Mouse (Mus musculus) inflammation-experienced regulatory T-cells, adult 6 months (primary cell): ENCODE measurements around the gene Tpst1. TPM values are rescaled to one million over a fixed set of nuclear protein-coding genes. Genes with fewer than 3 reads are reported as not detected.

ENCODE experiments used
- ATAC-seq: one replicate; pipeline ENCODE4 v1.8.0; 2017
- polyA plus RNA-seq, 3 experiments: library from polyadenylated mRNA; unstranded; fragments of 100-300 nt; shearing (Covaris generic); gene quantifications; one replicate each; pipeline ENCODE4 v1.2.1; 2017

Tpst1 gene
- polyA plus RNA-seq, 3 experiments from 2014 or later: 1.9 to 2.2 (median 2.0) TPM

DNA sequence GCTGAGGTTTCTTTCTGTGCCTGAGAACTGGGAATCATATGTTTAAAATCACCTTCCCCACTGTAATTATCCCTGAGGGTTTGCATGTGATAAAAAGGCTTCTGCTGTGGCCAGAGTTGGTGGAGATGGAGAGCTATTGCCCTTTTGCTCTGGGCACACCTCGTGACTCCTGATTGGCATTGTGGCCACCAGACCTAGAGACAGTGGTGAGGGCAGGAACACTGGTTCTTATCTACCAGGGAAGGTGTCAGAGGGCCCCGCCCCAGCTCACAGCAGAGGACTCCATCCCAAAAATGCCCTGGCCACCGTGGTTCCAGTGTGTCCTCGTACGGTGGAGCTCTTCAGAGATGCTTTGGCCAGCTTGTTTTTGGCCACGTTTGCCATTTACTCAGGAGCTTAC, 20.2 kb upstream of the Tpst1 start:
- no peak for ATAC-seq

GRCm38 (mm10) chr5:130055688-130056087, 17.4 kb upstream of the Tpst1 start:
- ATAC-seq: no peak

DNA sequence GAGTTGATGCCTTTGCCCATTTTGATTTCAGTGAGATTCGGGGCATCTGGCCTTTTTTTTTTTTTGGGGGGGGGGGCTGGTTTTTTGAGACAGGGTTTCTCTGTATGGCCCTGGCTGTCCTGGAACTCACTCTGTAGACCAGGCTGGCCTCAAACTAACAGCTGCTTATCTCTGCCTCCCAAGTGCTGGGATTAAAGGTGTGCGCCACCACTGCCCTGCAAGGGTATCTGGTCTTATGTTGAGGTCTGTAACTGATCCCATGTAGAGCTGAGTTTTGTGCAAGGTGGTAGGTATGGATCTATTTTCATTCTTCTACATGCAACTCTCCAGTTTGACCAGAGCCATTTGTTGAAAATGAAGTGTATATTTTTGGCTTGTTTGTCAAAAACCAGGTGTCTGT, 16.8 kb upstream of the Tpst1 start:
- no peak for ATAC-seq

- no peak for ATAC-seq
These were observed 13.5 kb upstream of the Tpst1 start for GRCm38 (mm10) chr5:130059413-130060328.

GRCm38 (mm10) chr5:130060329-130060665, 12.8 kb upstream of the Tpst1 start:
- ATAC-seq: no peak

GRCm38 (mm10) chr5:130062096-130062495, 11.0 kb upstream of the Tpst1 start:
- no peak for ATAC-seq

GRCm38 (mm10) chr5:130063760-130064159, 9.4 kb upstream of the Tpst1 start:
- no peak for ATAC-seq

DNA sequence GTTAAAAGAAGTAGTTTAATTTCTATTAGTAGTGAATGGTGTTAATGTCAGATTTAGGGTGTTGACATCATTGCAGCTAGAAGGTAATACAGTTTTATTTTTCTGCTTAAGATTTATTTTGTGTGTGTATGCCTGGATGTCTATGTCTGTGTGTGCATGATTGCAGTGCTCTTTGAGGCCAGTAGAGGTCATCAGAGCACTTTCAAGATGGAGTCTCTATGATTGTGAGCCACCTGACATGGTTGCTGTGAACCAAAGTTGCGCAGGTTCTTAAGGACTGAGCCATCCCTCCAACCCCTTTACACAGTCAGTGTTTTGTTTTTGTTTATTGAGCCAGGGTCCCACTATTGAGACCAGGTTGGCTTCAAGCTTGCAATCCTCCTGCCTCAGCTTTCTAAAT, 7.5 kb upstream of the Tpst1 start:
- no peak for ATAC-seq

DNA sequence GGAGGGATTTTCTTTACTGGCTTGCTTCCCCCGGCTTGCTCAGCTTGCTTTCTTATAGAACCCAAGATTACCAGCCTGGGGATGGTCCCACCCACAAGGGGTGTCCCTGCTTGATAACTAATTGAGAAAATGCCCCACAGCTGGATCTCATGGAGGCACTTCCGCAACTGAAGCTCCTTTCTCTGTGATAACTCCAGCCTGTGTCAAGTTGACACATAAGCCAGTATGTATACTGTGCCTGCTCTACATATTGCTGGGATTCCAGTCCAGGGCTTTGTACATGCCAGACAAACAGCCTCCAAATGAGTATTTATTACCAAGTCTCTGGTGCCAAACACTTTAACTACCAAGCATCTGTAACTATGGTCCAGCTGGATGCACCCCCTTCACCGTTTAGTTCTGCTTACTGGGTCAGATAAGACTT, 5.3 kb upstream of the Tpst1 start:
- ATAC-seq: no peak

GRCm38 (mm10) chr5:130074491-130074890, 1.4 kb downstream of the Tpst1 start:
- ATAC-seq: no peak

- ATAC-seq: no peak
These were observed 3.3 kb downstream of the Tpst1 start for GRCm38 (mm10) chr5:130076396-130076795.

GRCm38 (mm10) chr5:130078096-130078833, 5.1 kb downstream of the Tpst1 start:
- ATAC-seq: no peak

DNA sequence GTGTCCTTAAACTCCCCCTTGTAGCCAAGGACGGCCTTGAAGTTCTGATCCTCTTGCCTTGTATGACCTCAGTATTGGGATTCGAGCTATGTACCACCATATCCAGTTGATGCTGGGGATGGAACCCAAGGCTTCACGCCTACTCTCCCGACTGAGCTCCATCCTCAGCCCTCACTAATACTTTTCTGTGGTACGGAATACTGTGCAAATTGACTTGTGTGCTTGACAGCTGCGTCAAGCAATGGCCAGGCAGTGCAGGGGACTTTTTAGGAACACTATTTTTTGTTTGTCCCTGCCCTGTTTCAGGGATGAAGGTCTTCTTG, 5.7 kb downstream of the Tpst1 start:
- peak; percentile 13 for ATAC-seq

DNA sequence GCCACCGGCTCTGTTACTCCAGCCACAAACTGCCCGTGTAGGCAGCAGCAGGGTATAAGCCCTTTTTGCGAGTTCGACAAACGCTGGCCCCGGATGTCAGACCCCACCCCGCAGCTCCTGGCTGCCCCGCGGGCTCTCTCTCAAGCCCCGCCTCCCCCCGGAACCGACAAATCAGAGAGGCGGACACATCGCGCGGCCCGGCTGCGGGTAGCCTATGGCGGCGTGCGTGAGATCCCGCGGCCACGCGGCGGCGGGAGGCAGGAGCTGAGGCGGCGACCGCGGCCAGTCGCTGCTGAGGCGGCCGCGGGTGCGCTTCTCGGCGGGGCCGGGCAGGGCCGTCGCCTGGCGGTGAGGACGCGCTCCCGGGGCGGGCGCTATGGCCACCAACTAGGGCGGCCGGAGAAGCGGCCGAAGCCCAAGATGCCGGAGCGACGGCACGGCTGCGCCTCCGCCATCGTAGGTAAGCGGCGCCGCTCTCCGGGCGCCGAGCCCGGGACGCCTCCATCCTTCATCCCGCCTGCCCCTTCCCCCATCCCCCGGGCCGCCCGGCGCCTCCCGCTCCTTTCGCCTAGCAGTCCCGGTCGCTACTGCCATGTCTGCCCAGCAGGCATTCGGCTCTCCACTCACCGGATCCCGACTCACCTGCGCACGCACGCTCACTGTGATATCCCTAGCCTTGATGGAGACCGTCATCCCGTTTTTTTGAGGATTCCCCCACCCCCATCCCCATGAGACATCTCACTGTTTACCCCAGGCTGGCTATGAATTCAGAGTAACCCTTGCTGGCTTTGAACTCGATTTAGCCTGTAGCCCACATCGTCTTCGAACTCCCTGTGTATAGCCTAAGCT, 6.3 kb downstream of the Tpst1 start:
- ATAC-seq: peak; percentile 96

GRCm38 (mm10) chr5:130080051-130080681, 7.0 kb downstream of the Tpst1 start:
- ATAC-seq: no peak

GRCm38 (mm10) chr5:130081181-130081881, 8.2 kb downstream of the Tpst1 start:
- no peak for ATAC-seq

DNA sequence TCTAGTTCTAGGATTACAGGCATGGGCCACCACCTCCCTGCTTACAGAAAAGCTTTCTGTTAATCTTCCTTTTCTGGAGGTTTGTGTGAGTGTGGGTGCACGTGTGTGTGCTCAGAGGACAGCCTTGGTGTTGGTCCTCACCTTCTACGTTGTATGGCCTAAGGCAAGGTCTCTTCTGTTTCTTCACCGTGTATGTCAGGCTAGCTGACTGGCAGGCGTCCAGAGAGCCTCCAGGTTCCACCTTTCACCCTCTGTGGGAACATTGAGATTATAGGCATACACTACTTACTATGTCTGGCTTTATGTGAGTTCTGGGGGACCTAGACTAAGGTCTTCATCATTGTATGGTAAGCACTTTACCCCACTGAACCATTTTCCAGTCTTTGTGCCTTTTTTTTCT, 9.3 kb downstream of the Tpst1 start:
- ATAC-seq: no peak

DNA sequence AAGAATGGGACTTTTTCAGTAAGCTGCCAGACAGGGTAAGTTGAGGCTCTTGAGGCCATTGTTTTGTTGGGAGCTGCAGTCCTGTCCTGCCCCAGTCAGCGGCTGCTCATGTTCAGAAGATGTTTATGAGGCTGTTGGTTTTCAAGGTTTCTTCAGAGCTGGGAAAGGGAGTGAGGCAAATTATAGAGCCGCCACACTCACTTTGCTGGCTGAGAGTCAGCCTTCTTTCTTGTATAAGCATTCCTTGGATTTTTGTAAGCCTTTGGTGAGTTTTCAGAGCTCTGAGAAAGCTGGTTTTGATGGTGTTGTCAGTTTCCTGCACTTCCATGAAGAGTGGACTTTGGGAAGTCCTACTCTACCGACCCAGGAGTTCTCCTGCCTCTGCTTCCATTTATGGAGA, 11.1 kb downstream of the Tpst1 start:
- no peak for ATAC-seq

- peak; percentile 35 for ATAC-seq
These were observed 14.9 kb downstream of the Tpst1 start for GRCm38 (mm10) chr5:130088008-130088407.

DNA sequence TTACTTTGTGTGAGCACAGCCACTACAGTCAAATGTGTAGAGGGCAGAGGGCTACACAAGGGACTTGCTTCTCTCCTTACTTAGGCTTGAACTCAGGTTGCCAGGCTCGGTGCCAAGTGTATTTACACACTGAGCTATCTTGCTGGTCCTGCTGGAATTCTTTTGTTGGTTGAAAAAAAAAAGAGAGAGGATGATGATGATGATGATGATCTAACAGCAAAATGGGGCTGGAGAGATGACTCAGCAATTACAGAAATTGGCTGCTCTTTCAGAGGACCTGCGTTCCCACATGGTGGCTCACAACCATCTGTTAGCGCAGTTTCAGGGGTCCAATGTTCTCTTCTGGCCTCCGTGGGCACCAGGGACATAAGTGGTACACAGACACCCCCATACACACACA, 15.5 kb downstream of the Tpst1 start:
- ATAC-seq: no peak

- peak; percentile 46 for ATAC-seq
These were observed 16.1 kb downstream of the Tpst1 start for GRCm38 (mm10) chr5:130089177-130089576.
